In genomic region chr4:119415072-119415753, GRCm38 (mm10) we compare ENCODE assay signal across 8 mouse cellular contexts. TPM values are rescaled to one million over a fixed set of nuclear protein-coding genes. Genes with fewer than 3 reads are reported as not detected.
A peak's percentile ranks its signal among the peaks of the same experiment; 100 is the strongest.
DNase-seq lines count a peak whose midpoint lies in the region; ATAC-seq and TF ChIP-seq lines count a peak whose summit lies in the region.

Gene Ccdc30, minus strand, starts transcription at chr4:119415521.

- H3K9ac ChIP-seq in CH12.LX (ENCODE audit: insufficient read depth, low read depth): peak within 1 kb of the TSS; percentile 10; the same call in 1 of the 2 replicates
- H3K9ac ChIP-seq in forebrain, embryonic 15.5 days (replicated peaks): peak within 1 kb of the TSS; percentile 80
- H3K9ac ChIP-seq in liver, embryonic 15.5 days: peak within 1 kb of the TSS; percentile 25; the same call in 1 of the 2 replicates
- H3K9ac ChIP-seq in stomach, embryonic 15.5 days: 0 out of 2 replicates have a peak within 1 kb of the TSS, but pooled peaks have one; percentile 13

- TF ChIP-seq CTCF in CH12.LX (conservative IDR thresholded peaks at IDR 0.05 in 1 of 2, IDR thresholded peaks at IDR 0.05 in 1 of 2; ENCODE audit: low read depth in 2 of 2, low read length in 2 of 2): no peak

- no peaks in the 10 kb centered on the region for H3K9me3 ChIP-seq in CH12.LX (replicated peaks; ENCODE audit: low read length)
- H3K9me3 ChIP-seq in forebrain, embryonic 15.5 days: no peaks in the 10 kb centered on the region
- no peaks in the 10 kb centered on the region for H3K9me3 ChIP-seq in liver, embryonic 15.5 days (replicated peaks)
- no peaks in the 10 kb centered on the region for H3K9me3 ChIP-seq in stomach, embryonic 15.5 days

- no peaks in the 10 kb centered on the region for H3K79me2 ChIP-seq in CH12.LX (replicated peaks; ENCODE audit: control insufficient read depth, extremely low read depth, insufficient read depth, poor library complexity, severe bottlenecking)

- H3K36me3 ChIP-seq in CH12.LX (replicated peaks in 1 of 2; ENCODE audit: control insufficient read depth in 1 of 2, insufficient read depth in 1 of 2, low read length in 1 of 2): peaks cover 0 to 10% of the 10 kb centered on the region in 2 experiments
- H3K36me3 ChIP-seq in forebrain, embryonic 15.5 days: no peaks in the 10 kb centered on the region
- no peaks in the 10 kb centered on the region for H3K36me3 ChIP-seq in liver, embryonic 15.5 days (replicated peaks)
- H3K36me3 ChIP-seq in stomach, embryonic 15.5 days: no peaks in the 10 kb centered on the region

- dilution Hi-C loops in CH12.LX (cut with MboI; ENCODE audit: extremely low pct_ligation_motif_present, extremely low pct_unique_long_range_greater_than_20kb, low sequenced_read_pairs): no loop called here

- H3K4me1 ChIP-seq in CH12.LX (ENCODE audit: control insufficient read depth in 1 of 2, insufficient read depth in 2 of 2): peaks cover 0 to 14% of the 10 kb centered on the region in 2 experiments; a peak in 2 of 4 replicates
- peaks cover 19% of the 10 kb centered on the region for H3K4me1 ChIP-seq in forebrain, embryonic 15.5 days
- H3K4me1 ChIP-seq in liver, embryonic 15.5 days (replicated peaks): peaks cover 29% of the 10 kb centered on the region
- peaks cover 11% of the 10 kb centered on the region for H3K4me1 ChIP-seq in stomach, embryonic 15.5 days

- no peaks in the 10 kb centered on the region for H3K27me3 ChIP-seq in CH12.LX (replicated peaks)
- H3K27me3 ChIP-seq in forebrain, embryonic 15.5 days: no peaks in the 10 kb centered on the region
- peaks cover 38% of the 10 kb centered on the region for H3K27me3 ChIP-seq in liver, embryonic 15.5 days
- no peaks in the 10 kb centered on the region for H3K27me3 ChIP-seq in stomach, embryonic 15.5 days (replicated peaks)

- peak; percentile 100 for ATAC-seq in cerebellum, adult (ENCODE audit: insufficient number of reproducible peaks, low FRiP score, low TSS enrichment)
- peak; percentile 100 for ATAC-seq in forebrain, embryonic 15.5 days (replicated peaks)
- ATAC-seq in liver, embryonic 15.5 days (ENCODE audit: insufficient read depth): peak; percentile 88
- peak; percentile 99 for ATAC-seq in stomach, embryonic 15.5 days (ENCODE audit: insufficient read depth, low FRiP score, low read depth)

- intact Hi-C loops in heart, postnatal 14 days (cut with DNase I): no loop called here

- peak within 1 kb of the TSS; percentile 42 to 72 (median 54) for H3K4me3 ChIP-seq in CH12.LX (replicated peaks in 1 of 3; ENCODE audit: low read depth in 2 of 3, low read length in 2 of 3, poor library complexity in 1 of 3)
- H3K4me3 ChIP-seq in forebrain, embryonic 15.5 days: peak within 1 kb of the TSS; percentile 76
- peak within 1 kb of the TSS; percentile 52 for H3K4me3 ChIP-seq in liver, embryonic 15.5 days (replicated peaks)
- peak within 1 kb of the TSS; percentile 56 for H3K4me3 ChIP-seq in stomach, embryonic 15.5 days (replicated peaks)

- TF ChIP-seq RAD21 in CH12.LX (IDR thresholded peaks at IDR 0.05; ENCODE audit: low read depth, low read length): no peak

- no peak for TF ChIP-seq EP300 in CH12.LX (IDR thresholded peaks at IDR 0.05; ENCODE audit: low read length)

- WGBS in forebrain, embryonic 15.5 days: under 1% methylated on average over 49 of the region's 49 CpGs
- under 1% methylated on average over 49 of the region's 49 CpGs for WGBS in liver, embryonic 15.5 days (ENCODE audit: insufficient replicate concordance)
- under 1% methylated on average over 49 of the region's 49 CpGs for WGBS in stomach, embryonic 15.5 days

- H3K27ac ChIP-seq in CH12.LX (ENCODE audit: insufficient read depth, low read depth): no peak within 1 kb of the TSS
- peak within 1 kb of the TSS; percentile 84 for H3K27ac ChIP-seq in forebrain, embryonic 15.5 days (replicated peaks)
- H3K27ac ChIP-seq in liver, embryonic 15.5 days (replicated peaks): no peak within 1 kb of the TSS
- H3K27ac ChIP-seq in stomach, embryonic 15.5 days: no peak within 1 kb of the TSS

- peak within 1 kb of the TSS; percentile 93 for H3K4me2 ChIP-seq in CH12.LX (ENCODE audit: insufficient read depth, low read depth, poor library complexity, severe bottlenecking)
- H3K4me2 ChIP-seq in forebrain, embryonic 15.5 days (replicated peaks): peak within 1 kb of the TSS; percentile 91
- H3K4me2 ChIP-seq in liver, embryonic 15.5 days: peak within 1 kb of the TSS; percentile 74
- peak within 1 kb of the TSS; percentile 91 for H3K4me2 ChIP-seq in stomach, embryonic 15.5 days

- DNase-seq in CH12.LX (ENCODE audit: extremely low read depth): peak; percentile 77
- DNase-seq in heart, postnatal 14 days: peak; percentile 88 to 92
- peak; percentile 96 to 97 for DNase-seq in kidney, postnatal 4 days
- DNase-seq in neural tube, embryonic 10.5 days (ENCODE audit: extremely low spot score, low spot score): peak; percentile 97

- in situ Hi-C loops in CH12.LX (cut with MboI; ENCODE audit: low pct_ligation_motif_present, low pct_unique_long_range_greater_than_20kb, low sequenced_read_pairs): no loop called here

- no peak for TF ChIP-seq POLR2A in CH12.LX (IDR thresholded peaks at IDR 0.05; ENCODE audit: low read depth, low read length)

TF ChIP-seq in CH12.LX, 34 proteins besides CTCF, POLR2A, EP300 and RAD21:
- TF ChIP-seq USF1 (IDR thresholded peaks at IDR 0.05; ENCODE audit: low read depth, low read length) (no peak), ELF1 (IDR thresholded peaks at IDR 0.05; ENCODE audit: low read depth, low read length) (peak; percentile 75), MXI1 (IDR thresholded peaks at IDR 0.05; ENCODE audit: low read depth, low read length) (peak; percentile 98), HCFC1 (IDR thresholded peaks at IDR 0.05; ENCODE audit: low read depth, low read length) (peak; percentile 62), SIN3A (IDR thresholded peaks at IDR 0.05; ENCODE audit: low read length) (peak; percentile 99; the same call in 1 of the 2 replicates), NRF1 (IDR thresholded peaks at IDR 0.05; ENCODE audit: low read depth, low read length) (peak; percentile 89)

RNA-seq across cellular contexts. Expression of gene Ccdc30, which starts in this region (rescaled TPM):
- total RNA-seq in CH12.LX (2012; rRNA removed) (0.04 TPM in 1 of 2 replicates, not detected in the other), CH12.LX (2014; rRNA removed) (not detected in 2 replicates)
- not detected in 2 replicates for polyA plus RNA-seq in CH12.LX (2012; ENCODE audit: insufficient read length, low read depth)
- polyA plus RNA-seq in forebrain, embryonic 15.5 days (2015; fragmentation: Nextera tagmentation; extraction: Ambion mirVana): 10.6 and 13.0 TPM in 2 replicates
- total RNA-seq in heart, postnatal 14 days (2021): under 1 TPM; 0.27 to 0.38 TPM
- polyA plus RNA-seq in liver, embryonic 15.5 days (2015; fragmentation: Nextera tagmentation; extraction: Ambion mirVana): 1.1 and 1.5 TPM in 2 replicates
- 7.5 and 14.0 TPM in 2 replicates for polyA plus RNA-seq in stomach, embryonic 15.5 days (2015; fragmentation: Nextera tagmentation; extraction: Ambion mirVana)

Comparison
In these comparisons a context has a peak if more than half of its experiments do, and no peak if none do; other contexts are left out.
1. Peak in DNase-seq, H3K4me3 ChIP-seq, H3K9ac ChIP-seq and H3K4me2 ChIP-seq in CH12.LX; RNA of the gene not detected or under 1 TPM.
2. Peak in DNase-seq in heart, postnatal 14 days; RNA of the gene not detected or under 1 TPM.
3. H3K9ac ChIP-seq: peak in every context shown above with its lines; median percentile 80 in forebrain, embryonic 15.5 days; 25 in liver, embryonic 15.5 days; 13 in stomach, embryonic 15.5 days; 10 in CH12.LX.